Mouse (Mus musculus): ENCODE data around the gene Mia.

DNA sequence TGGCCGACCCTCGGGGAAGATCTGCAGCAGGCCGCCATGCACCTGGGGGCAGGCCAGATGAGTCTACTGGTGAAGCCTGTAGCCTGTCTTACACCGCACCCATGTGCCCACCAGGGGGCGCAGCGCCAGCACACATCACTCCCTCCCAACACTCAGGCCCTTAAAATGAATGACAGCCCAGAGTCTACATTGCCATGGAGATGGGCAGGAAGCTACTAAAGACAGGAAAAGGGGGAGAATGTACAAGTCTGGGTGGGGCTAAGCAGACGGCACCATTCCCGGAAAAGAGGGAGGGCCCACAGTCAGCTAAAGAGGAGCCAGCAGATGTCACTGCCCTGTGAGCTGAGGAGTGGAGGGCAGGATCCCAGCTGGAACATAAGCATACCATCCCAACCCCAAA is 21.1 kb downstream of the Mia start:
- TF ChIP-seq CTCF (IDR thresholded peaks at IDR 0.05; ENCODE audit: low read depth), result peak; percentile 99
- no peak for TF ChIP-seq EP300 (IDR thresholded peaks at IDR 0.05; ENCODE audit: low read depth)
